Mouse (Mus musculus) brain, adult 10 weeks (tissue): Measurements from ENCODE around the gene Vmn1r212. TPM values are rescaled to one million over a fixed set of nuclear protein-coding genes. Genes with fewer than 3 reads are reported as not detected.

Experiments
- polyA plus RNA-seq: library from polyadenylated mRNA; stranded (reverse); fragments of 350-450 nt; fragmentation: Illumina TruSeq; extraction: RNeasy Lipid Tissue Mini Kit (QIAGEN cat#74804); gene quantifications from one replicate; pipeline ENCODE4 v1.2.3, GENCODE M21; 2015; ENCODE audit warnings: low read depth, low replicate concordance

The Vmn1r212 gene
- not detected for polyA plus RNA-seq

GRCm38 (mm10) chr13:22884105-22884504 is at the start of gene Vmn1r212:
Gene Vmn1r212, minus strand, starts transcription at chr13:22884205.

GRCm38 (mm10) chr13:22857461-22857860 is 26.5 kb downstream of the Vmn1r212 start, which contains the start of gene Vmn1r211:
Gene Vmn1r211, minus strand, starts transcription at chr13:22857561.

Other genes with a start within 250 kb of the Vmn1r212 start
- gene Vmn1r207-ps, start 154.6 kb downstream of the Vmn1r212 start, polyA plus RNA-seq, result not detected
- gene Vmn1r208, start 106.8 kb downstream of the Vmn1r212 start, polyA plus RNA-seq, result not detected
- gene Vmn1r209, start 74.5 kb downstream of the Vmn1r212 start, polyA plus RNA-seq, result not detected
- gene Vmn1r210, start 52.9 kb downstream of the Vmn1r212 start, polyA plus RNA-seq, result not detected
- not detected for gene Vmn1r211, start 26.6 kb downstream of the Vmn1r212 start, polyA plus RNA-seq
- gene Vmn1r213, start 123.5 kb upstream of the Vmn1r212 start, polyA plus RNA-seq, result not detected
- gene Vmn1r214, start 146.2 kb upstream of the Vmn1r212 start, polyA plus RNA-seq, result not detected
- not detected for gene Vmn1r215, start 183.8 kb upstream of the Vmn1r212 start, polyA plus RNA-seq
- gene Vmn1r217, start 234.0 kb upstream of the Vmn1r212 start, polyA plus RNA-seq, result not detected
- not detected for gene Vmn1r218, start 248.9 kb upstream of the Vmn1r212 start, polyA plus RNA-seq